Mouse (Mus musculus): ENCODE measurements around the gene Sod1. TPM values are rescaled to one million over a fixed set of nuclear protein-coding genes. Genes with fewer than 3 reads are reported as not detected.
A peak's percentile ranks its signal among the peaks of the same experiment; 100 is the strongest.
"Not testable (repeated sequence)": the region's sequence is repeated elsewhere in the genome, so short reads cannot be mapped to it uniquely, and the experiment has no call there.

Sod1 gene
- polyA plus RNA-seq, 1 experiment from 2014 or later: 855 TPM

DNA sequence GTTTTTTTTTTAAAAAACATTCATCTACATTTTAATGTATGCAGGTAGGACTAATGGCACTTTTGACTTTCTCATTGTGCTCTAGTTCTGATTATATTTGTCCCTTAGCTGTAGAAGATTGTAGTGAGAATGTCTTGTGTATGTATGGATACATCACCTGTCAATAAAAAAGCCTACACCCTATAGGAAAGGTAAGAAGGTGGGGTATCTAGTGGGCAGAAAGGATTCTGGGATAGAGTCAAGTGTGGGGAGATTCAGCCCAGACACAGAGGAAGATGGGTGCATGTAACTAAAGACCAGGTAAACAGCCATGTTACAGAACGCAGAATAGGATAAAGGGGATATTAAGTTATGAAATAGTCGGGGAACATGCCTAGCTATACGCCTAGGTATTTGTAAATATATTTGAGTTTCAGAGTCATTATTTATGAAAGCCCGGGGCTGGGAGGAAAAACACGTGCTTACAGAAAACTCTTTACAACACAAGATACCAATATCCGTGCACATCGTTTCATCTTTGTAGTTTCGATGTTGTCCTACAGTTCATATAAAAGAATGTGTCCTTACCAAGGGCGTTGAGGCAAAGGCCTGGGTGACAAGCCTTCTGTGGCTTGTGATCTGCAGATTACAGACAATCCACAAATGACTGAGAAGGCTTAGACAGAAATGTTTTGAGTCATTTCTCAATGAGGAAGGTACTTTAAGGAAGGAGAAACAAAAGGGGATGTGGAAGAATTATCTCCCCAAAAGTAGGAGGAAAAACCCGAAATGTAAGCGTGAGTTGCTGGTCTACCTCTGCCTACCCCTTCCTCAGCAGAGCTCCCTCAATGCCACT, 5.6 kb upstream of the Sod1 start:
- ATAC-seq (replicated peaks): no peak
- WGBS: 94% methylated on average over 11 of the region's 11 CpGs
- no peak overlapping the region for H3K27ac ChIP-seq
- H3K4me3 ChIP-seq: no peak overlapping the region
- H3K9ac ChIP-seq: no peak overlapping the region
- no peaks in the 10 kb centered on the region for H3K4me1 ChIP-seq
- no peak overlapping the region for H3K4me2 ChIP-seq
- no peaks in the 10 kb centered on the region for H3K9me3 ChIP-seq
- no peaks in the 10 kb centered on the region for H3K27me3 ChIP-seq (replicated peaks)
- H3K36me3 ChIP-seq (replicated peaks): no peaks in the 10 kb centered on the region

DNA sequence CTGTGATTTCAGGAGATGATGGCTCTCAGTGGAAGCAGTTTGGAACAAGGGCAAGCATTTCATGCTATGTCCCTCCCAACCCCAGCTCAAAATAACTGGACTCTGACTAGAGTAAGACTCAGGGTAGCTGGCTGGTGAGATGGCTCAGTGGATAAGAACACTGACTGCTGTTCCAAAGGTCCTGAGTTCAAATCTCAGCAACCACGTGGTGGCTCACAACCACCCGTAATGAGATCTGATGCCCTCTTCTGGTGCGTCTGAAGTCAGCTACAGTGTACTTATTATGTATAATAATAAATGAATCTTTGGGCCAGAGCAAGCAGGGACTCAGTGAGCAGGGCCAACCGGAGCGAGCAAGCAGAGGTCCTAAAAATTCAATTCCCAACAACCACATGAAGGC, 4.7 kb upstream of the Sod1 start:
- H3K27ac ChIP-seq; H3K27me3 ChIP-seq (replicated peaks); ATAC-seq (replicated peaks); H3K4me1 ChIP-seq; H3K4me2 ChIP-seq; H3K4me3 ChIP-seq; H3K9me3 ChIP-seq; H3K36me3 ChIP-seq (replicated peaks); H3K9ac ChIP-seq: not testable (repeated sequence)
- WGBS: 92% methylated on average over 5 of the region's 5 CpGs

DNA sequence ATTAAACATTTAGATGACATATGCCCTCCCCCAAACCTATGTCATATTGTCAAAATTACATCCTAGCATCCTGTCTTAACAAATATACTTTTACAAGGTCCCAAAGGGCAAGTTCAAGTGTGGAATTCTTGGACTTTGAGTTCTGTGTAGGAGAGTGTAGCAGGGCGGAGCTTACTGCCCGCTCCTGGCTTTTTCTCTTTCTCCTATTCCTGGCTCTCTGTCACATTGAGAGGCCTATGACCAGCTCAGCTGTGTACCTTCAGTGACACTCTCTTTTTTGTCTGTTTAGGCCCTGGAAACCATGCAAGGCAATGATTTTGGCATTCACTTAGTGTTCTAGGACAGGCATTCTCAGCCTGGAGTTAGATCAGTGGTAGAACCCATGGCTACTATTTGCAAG, 4.1 kb upstream of the Sod1 start:
- Histone ChIP-seq H3K27ac (no peak overlapping the region), H3K4me1 (peaks cover 1% of the 10 kb centered on the region; the same call in 1 of the 2 replicates), H3K27me3 (replicated peaks) (no peaks in the 10 kb centered on the region), H3K4me3 (no peak overlapping the region), H3K9me3 (no peaks in the 10 kb centered on the region), H3K9ac (no peak overlapping the region), H3K4me2 (no peak overlapping the region), H3K36me3 (replicated peaks) (no peaks in the 10 kb centered on the region)
- WGBS: 91% methylated on average over 2 of the region's 2 CpGs
- no peak for ATAC-seq (replicated peaks)

DNA sequence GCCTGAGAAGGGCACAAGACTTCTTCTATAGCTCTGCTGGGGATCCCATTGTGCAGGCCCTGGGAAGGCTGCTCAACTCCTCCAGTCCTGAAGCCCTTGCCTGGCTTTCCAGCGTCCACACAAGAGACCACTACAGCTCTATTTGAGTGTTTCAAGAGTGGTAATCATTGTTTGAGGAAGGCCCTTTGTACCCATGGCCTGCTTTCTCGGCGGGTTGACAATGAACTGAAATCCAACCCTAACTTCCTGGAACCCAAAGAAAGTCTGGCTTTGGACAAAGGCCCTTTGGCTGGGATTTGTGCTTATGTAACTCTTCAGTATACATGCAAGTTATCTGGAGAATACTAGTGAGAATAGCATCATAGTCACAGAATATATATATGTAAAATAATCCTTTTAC, 3.2 kb upstream of the Sod1 start:
- H3K9me3 ChIP-seq: no peaks in the 10 kb centered on the region
- no peak overlapping the region for H3K9ac ChIP-seq
- ATAC-seq (replicated peaks): no peak
- H3K36me3 ChIP-seq (replicated peaks): no peaks in the 10 kb centered on the region
- no peak overlapping the region for H3K27ac ChIP-seq
- WGBS: 13% methylated on average over 3 of the region's 3 CpGs
- H3K4me3 ChIP-seq: no peak overlapping the region
- no peaks in the 10 kb centered on the region for H3K27me3 ChIP-seq (replicated peaks)
- no peak overlapping the region for H3K4me2 ChIP-seq
- H3K4me1 ChIP-seq: peaks cover 11% of the 10 kb centered on the region

DNA sequence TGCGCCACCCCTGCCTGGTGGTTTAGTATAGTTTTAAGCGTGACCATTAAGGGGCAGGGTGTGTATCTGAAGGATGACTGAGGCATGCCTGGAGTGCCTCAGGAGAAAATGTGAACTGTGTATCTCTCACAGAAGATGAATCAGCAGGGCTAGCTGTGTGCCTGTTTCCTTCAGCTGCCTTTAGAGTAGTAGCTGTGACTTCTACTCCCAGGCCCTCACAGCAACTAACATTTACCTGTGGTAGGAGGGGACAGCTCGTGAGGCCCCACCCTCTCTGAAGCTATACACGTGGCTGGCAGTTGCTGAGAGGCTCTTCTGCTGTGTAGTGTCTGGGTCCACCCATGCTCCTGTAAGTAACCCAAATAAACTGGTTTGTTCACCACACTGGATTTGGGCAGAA, 2.6 kb upstream of the Sod1 start:
- Histone ChIP-seq H3K9me3 (no peaks in the 10 kb centered on the region), H3K4me2 (no peak overlapping the region), H3K27me3 (replicated peaks) (no peaks in the 10 kb centered on the region), H3K36me3 (replicated peaks) (no peaks in the 10 kb centered on the region), H3K9ac (no peak overlapping the region), H3K4me3 (no peak overlapping the region), H3K27ac (no peak overlapping the region), H3K4me1 (peaks cover 15% of the 10 kb centered on the region)
- 73% methylated on average over 4 of the region's 4 CpGs for WGBS
- no peak for ATAC-seq (replicated peaks)

DNA sequence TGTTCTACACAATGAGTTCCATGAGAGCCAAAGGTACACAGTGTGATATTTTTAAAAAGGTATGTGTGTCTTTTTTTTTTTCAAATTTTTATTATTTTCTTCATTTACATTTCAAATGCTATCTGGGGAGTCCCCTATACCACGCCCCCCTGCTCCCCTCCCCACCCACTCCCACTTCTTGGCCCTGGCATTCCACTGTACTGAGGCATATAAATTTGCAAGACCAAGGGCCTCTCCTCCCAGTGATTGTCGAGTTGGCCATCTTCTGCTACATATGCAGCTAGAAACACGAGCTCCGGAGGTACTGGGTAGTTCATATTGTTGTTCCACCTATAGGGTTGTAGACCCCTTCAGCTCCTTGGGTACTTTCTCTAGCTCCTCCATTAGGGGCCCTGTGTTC, 1.1 kb upstream of the Sod1 start:
- H3K4me3 ChIP-seq; ATAC-seq (replicated peaks): not testable (repeated sequence)
- 69% methylated on average over 4 of the region's 4 CpGs for WGBS

DNA sequence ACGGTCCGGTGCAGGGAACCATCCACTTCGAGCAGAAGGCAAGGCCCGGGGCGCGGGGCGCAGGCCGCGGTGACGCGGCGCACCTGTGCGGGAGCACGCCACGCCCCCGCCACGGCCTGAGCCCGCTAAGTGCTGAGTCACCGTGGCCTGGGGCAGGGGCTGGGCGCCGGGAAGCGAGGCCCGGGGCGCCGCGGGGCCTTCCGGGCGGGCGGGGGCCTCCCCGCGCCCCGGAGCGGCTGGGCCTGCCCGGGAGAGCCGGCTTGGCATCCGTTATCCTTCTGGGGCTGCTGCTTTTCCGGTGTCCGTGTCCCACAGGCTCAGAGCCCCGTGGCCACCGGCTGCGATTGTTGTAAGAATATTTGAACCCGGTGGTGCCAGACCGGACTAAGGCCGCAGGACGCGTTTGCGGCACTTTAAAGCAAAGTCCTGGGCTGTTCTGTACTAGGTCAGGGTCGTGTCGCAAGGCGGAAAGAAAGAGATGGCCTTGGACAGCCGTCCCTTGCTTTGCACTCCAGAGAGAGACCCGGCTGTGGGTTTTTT, 408 bp downstream of the Sod1 start:
- Histone ChIP-seq H3K36me3 (replicated peaks) (peaks cover 12% of the 10 kb centered on the region; the same call in 1 of the 2 replicates), H3K9me3 (no peaks in the 10 kb centered on the region), H3K4me3 (peak overlapping the region; percentile 83), H3K9ac (peak overlapping the region; percentile 84), H3K27ac (peak overlapping the region; percentile 89), H3K27me3 (replicated peaks) (no peaks in the 10 kb centered on the region), H3K4me1 (peaks cover 22% of the 10 kb centered on the region), H3K4me2 (peak overlapping the region; percentile 61)
- WGBS: under 1% methylated on average over 33 of the region's 52 CpGs
- ATAC-seq (replicated peaks): peak; percentile 87

More for the DNA sequence above, 1.1 kb upstream of the Sod1 start:
- not testable (repeated sequence) for H3K36me3 ChIP-seq (replicated peaks); H3K9me3 ChIP-seq; H3K27me3 ChIP-seq (replicated peaks); H3K9ac ChIP-seq; H3K27ac ChIP-seq
- H3K4me2 ChIP-seq: peak overlapping the region; percentile 61; the same call in 1 of the 2 replicates
- H3K4me1 ChIP-seq: peaks cover 22% of the 10 kb centered on the region

DNA sequence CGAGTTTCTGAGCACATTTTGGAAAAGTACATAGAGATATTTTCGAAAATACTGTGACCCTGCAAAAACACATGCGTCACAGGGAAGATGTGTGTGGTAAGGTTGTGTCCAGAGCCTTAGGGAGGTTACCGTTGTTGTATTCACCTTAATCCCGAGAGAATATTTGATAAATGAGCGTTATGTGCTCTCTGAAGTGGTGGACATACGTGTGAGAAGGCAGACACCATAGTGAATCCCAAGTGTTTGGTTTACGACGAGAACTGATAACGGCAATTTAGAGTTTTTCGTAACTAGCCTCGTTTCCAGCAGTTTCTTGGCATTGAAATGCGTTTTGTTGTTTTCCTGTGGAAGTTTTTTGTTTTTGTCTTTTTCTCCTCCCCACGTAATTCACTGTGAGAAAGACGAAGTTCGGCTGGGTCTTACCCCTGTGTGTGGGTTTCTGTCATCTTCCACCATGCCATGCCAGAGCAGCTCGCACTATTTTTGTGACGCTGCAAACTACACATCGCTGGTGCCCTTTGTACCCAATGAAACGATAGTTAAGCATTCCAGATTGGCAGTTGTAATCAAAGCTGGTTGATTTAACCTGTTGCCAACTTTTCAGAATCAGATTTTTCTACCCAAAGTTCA, 1.0 kb downstream of the Sod1 start:
- Histone ChIP-seq H3K36me3 (replicated peaks) (peaks cover 16% of the 10 kb centered on the region; the same call in 1 of the 2 replicates), H3K4me1 (peaks cover 22% of the 10 kb centered on the region), H3K9ac (peak overlapping the region; percentile 84), H3K9me3 (no peaks in the 10 kb centered on the region), H3K4me2 (peak overlapping the region; percentile 61), H3K27me3 (replicated peaks) (no peaks in the 10 kb centered on the region), H3K27ac (peak overlapping the region; percentile 89), H3K4me3 (peak overlapping the region; percentile 83)
- WGBS: 7% methylated on average over 20 of the region's 20 CpGs
- no peak for ATAC-seq (replicated peaks)

DNA sequence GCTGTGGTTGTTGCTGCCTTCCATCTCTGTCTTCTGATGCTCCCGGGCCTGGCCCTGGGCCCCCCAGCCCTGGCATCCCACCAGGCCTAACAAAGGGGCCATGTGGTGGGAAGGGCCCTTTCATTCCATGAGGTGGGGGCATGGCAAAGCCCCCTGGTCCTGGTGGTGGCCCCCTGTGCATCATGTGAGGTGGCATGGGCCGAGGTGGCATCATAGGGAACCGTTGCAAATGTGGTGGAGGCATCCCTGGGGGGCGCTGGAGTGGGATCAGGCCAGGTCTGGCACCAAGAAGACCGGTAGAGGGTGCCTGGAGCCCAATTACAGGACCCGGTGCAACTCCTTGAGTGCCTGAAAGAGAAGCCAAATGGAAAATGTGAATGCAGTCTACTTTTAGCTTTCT, 9.3 kb downstream of the Sod1 start:
- Histone ChIP-seq H3K9me3 (no peaks in the 10 kb centered on the region), H3K27ac (no peak overlapping the region), H3K4me1 (no peaks in the 10 kb centered on the region), H3K4me2 (no peak overlapping the region), H3K4me3 (no peak overlapping the region), H3K36me3 (replicated peaks) (peaks cover 29% of the 10 kb centered on the region), H3K9ac (no peak overlapping the region), H3K27me3 (replicated peaks) (no peaks in the 10 kb centered on the region)
- 0 out of 2 replicates have a peak, but pooled peaks have one; percentile 32 for ATAC-seq (replicated peaks)
- WGBS: 80% methylated on average over 6 of the region's 6 CpGs

DNA sequence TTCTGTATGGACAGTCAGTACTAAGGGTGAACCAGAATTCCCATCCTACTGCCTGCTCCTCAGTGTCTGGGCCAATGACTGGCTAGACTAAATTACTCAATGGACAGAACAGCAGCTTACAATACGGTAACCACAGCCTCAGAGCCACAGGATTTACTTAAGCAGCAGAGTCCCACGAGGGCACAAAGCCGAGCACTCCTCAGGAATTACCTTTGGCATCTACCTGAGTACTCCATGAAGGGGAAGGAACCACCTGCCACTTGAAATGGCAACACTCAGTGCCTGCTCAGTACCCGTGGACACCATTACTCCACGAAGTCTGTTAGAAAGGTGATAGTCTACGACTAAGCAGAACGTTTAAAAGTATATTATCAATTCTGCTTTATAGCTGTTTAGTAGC, 10.7 kb downstream of the Sod1 start:
- Histone ChIP-seq H3K4me2 (no peak overlapping the region), H3K9me3 (no peaks in the 10 kb centered on the region), H3K27ac (no peak overlapping the region), H3K27me3 (replicated peaks) (no peaks in the 10 kb centered on the region), H3K4me1 (no peaks in the 10 kb centered on the region), H3K9ac (no peak overlapping the region), H3K4me3 (no peak overlapping the region), H3K36me3 (replicated peaks) (peaks cover 17% of the 10 kb centered on the region)
- WGBS: 86% methylated on average over 7 of the region's 7 CpGs
- ATAC-seq (replicated peaks): no peak

DNA sequence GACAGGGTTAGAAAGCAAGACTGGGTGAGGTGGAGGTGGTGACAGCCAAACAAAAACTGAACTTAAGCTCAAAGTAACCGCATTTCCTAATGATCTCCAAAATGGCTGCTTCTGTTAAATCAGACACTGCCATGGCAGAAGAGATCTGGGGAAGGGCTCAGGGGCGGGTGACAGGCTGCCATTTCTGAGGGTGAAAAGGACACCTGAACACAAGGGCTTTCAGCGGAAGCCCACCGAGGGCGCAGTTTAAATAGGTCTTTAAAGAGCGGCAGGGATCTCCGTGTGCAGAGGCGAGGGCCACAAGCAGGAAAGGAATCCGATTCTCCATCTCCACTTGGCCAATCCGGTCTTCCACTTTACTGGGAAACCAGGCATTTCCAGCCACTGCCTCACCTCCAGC, 13.1 kb downstream of the Sod1 start:
- peaks cover 9% of the 10 kb centered on the region for H3K36me3 ChIP-seq (replicated peaks)
- 96% methylated on average over 10 of the region's 10 CpGs for WGBS
- no peak overlapping the region for H3K9ac ChIP-seq
- no peaks in the 10 kb centered on the region for H3K4me1 ChIP-seq
- H3K4me2 ChIP-seq: no peak overlapping the region
- no peak for ATAC-seq (replicated peaks)
- no peak overlapping the region for H3K27ac ChIP-seq
- no peak overlapping the region for H3K4me3 ChIP-seq
- no peaks in the 10 kb centered on the region for H3K27me3 ChIP-seq (replicated peaks)
- no peaks in the 10 kb centered on the region for H3K9me3 ChIP-seq

DNA sequence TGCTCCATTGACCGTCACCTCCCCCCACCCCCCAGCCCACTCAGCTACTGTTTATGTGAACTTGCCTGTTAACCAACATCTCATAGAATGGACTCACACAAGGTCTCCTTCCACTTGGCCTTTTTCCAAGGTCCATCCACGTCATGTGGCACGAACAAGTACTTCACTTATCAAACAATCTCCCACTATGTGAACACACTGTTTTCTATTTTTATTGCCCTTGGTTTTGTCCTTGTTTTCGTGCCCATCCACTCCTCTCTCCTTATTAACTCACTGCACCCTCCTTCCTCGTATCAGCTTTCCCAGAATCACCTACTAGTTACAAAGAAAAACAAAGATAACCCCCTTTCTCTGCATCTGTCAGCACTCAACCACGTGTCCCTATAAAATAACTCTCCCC, 14.1 kb downstream of the Sod1 start:
- Histone ChIP-seq H3K4me1 (no peaks in the 10 kb centered on the region), H3K36me3 (replicated peaks) (peaks cover 10% of the 10 kb centered on the region), H3K27me3 (replicated peaks) (no peaks in the 10 kb centered on the region), H3K27ac (no peak overlapping the region), H3K4me2 (no peak overlapping the region), H3K9ac (no peak overlapping the region), H3K4me3 (no peak overlapping the region), H3K9me3 (no peaks in the 10 kb centered on the region)
- WGBS: 77% methylated on average over 6 of the region's 6 CpGs
- no peak for ATAC-seq (replicated peaks)

All from midbrain, embryonic 15.5 days (tissue).